26 mouse cellular contexts compared by ENCODE assay signal in genomic region chr1:83059278-83059677, GRCm38 (mm10). TPM values are rescaled to one million over a fixed set of nuclear protein-coding genes. Genes with fewer than 3 reads are reported as not detected.
DNase-seq lines count a peak whose midpoint lies in the region; ATAC-seq and TF ChIP-seq lines count a peak whose summit lies in the region.
"Had no signal": no experiment of that assay in that cellular context is flagged by ENCODE, and none has a peak within 500 bp of the region (broad histone marks: within the 10 kb centered on the region; RNA-seq: fewer than 3 reads in every experiment).

Gene A030005K14Rik, minus strand, starts transcription at chr1:83059378.

- 40% methylated on average over 9 of the region's 9 CpGs for WGBS in heart, postnatal 0 days
- WGBS in small intestine, adult 2 months, result 88% methylated on average over 9 of the region's 9 CpGs

- peaks cover 15% of the 10 kb centered on the region for H3K4me1 ChIP-seq in heart, postnatal 0 days (ENCODE audit: control insufficient read depth, insufficient read depth)
- no peaks in the 10 kb centered on the region; the same call in 1 of the 2 replicates for H3K4me1 ChIP-seq in megakaryocyte, embryonic 14.5 days
- no peaks in the 10 kb centered on the region; the same call in 1 of the 2 replicates for H3K4me1 ChIP-seq in small intestine, adult 2 months (ENCODE audit: control insufficient read depth, insufficient read depth, insufficient read length, low read length)
- H3K4me1 ChIP-seq: embryonic facial prominence, embryonic 10.5 days; embryonic facial prominence, embryonic 12.5 days; forebrain, embryonic 13.5 days had no signal

- no peak within 1 kb of the TSS for H3K27ac ChIP-seq in heart, postnatal 0 days (ENCODE audit: low read depth)
- peak within 1 kb of the TSS; percentile 69; the same call in 1 of the 2 replicates for H3K27ac ChIP-seq in small intestine, adult 2 months (ENCODE audit: insufficient read depth, low read depth, low read length)
- H3K27ac ChIP-seq: embryonic facial prominence, embryonic 10.5 days; embryonic facial prominence, embryonic 12.5 days; forebrain, embryonic 13.5 days; forebrain, embryonic 15.5 days had no signal

- DNase-seq in heart, postnatal 0 days (ENCODE audit: low spot score), result peak; percentile 29
- no peak for DNase-seq in heart, adult 9 months (ENCODE audit: low spot score in 2 of 2)
- DNase-seq in liver, result no peak
- DNase-seq: adrenal gland, adult 8-10 months; adrenal gland, postnatal 14 days; adrenal gland, postnatal 36 days; cerebellum, adult 11-12 months; cerebellum, adult 2 months; cerebellum, adult 9-10 months; cerebellum, postnatal 10 days; cerebellum, postnatal 25 days had no signal

- no peak within 1 kb of the TSS for H3K4me3 ChIP-seq in heart, postnatal 0 days (ENCODE audit: low read depth, low read length)
- H3K4me3 ChIP-seq in megakaryocyte, embryonic 14.5 days (replicated peaks), result peak within 1 kb of the TSS; percentile 77
- no peak within 1 kb of the TSS for H3K4me3 ChIP-seq in small intestine, adult 2 months (ENCODE audit: low read depth, low read length)
- H3K4me3 ChIP-seq: embryonic facial prominence, embryonic 10.5 days; embryonic facial prominence, embryonic 12.5 days; forebrain, embryonic 13.5 days; forebrain, embryonic 15.5 days had no signal

- H3K4me2 ChIP-seq in heart, postnatal 0 days (ENCODE audit: low read depth, low read length), result no peak within 1 kb of the TSS
- H3K4me2 ChIP-seq: embryonic facial prominence, embryonic 12.5 days; forebrain, embryonic 13.5 days; forebrain, embryonic 15.5 days had no signal

- ATAC-seq in heart, postnatal 0 days (ENCODE audit: insufficient read depth, low read depth), result no peak
- ATAC-seq in megakaryocyte, adult 5-6 weeks (ENCODE audit: poor library complexity, severe bottlenecking), result no peak
- ATAC-seq: activated CD4-positive, CD25-positive, alpha-beta regulatory T cell, adult 4 months; forebrain, embryonic 13.5 days; forebrain, embryonic 15.5 days had no signal

- TF ChIP-seq CTCF in heart, postnatal 0 days (IDR thresholded peaks at IDR 0.05; ENCODE audit: low read depth), result no peak
- no peak for TF ChIP-seq CTCF in small intestine, adult 2 months (IDR thresholded peaks at IDR 0.05; ENCODE audit: extremely low read depth, insufficient read length, insufficient replicate concordance, low read depth, low read length)

- no peaks in the 10 kb centered on the region for H3K36me3 ChIP-seq in heart, postnatal 0 days (replicated peaks; ENCODE audit: control insufficient read depth, insufficient read depth, low read length)
- H3K36me3 ChIP-seq in megakaryocyte, embryonic 14.5 days (replicated peaks; ENCODE audit: low read length), result no peaks in the 10 kb centered on the region
- H3K36me3 ChIP-seq in small intestine, adult 2 months (ENCODE audit: control insufficient read depth, insufficient read depth, low read length), result no peaks in the 10 kb centered on the region
- H3K36me3 ChIP-seq: embryonic facial prominence, embryonic 10.5 days; embryonic facial prominence, embryonic 12.5 days; forebrain, embryonic 15.5 days had no signal

- no peaks in the 10 kb centered on the region for H3K9me3 ChIP-seq in heart, postnatal 0 days (replicated peaks; ENCODE audit: control insufficient read depth, low read length)
- H3K9me3 ChIP-seq in megakaryocyte, embryonic 14.5 days, result peaks cover 9% of the 10 kb centered on the region; the same call in 1 of the 2 replicates
- H3K9me3 ChIP-seq: embryonic facial prominence, embryonic 10.5 days; embryonic facial prominence, embryonic 12.5 days; forebrain, embryonic 13.5 days; forebrain, embryonic 15.5 days had no signal

- no peak within 1 kb of the TSS for H3K9ac ChIP-seq in heart, postnatal 0 days (replicated peaks; ENCODE audit: low read depth, low read length)
- H3K9ac ChIP-seq: embryonic facial prominence, embryonic 12.5 days; forebrain, embryonic 13.5 days; forebrain, embryonic 15.5 days had no signal

- H3K27me3 ChIP-seq in heart, postnatal 0 days (ENCODE audit: control insufficient read depth, insufficient read depth, low read length), result no peaks in the 10 kb centered on the region
- H3K27me3 ChIP-seq in megakaryocyte, embryonic 14.5 days (replicated peaks), result no peaks in the 10 kb centered on the region
- no peaks in the 10 kb centered on the region for H3K27me3 ChIP-seq in small intestine, adult 2 months (ENCODE audit: control insufficient read depth, insufficient read depth, low read length)
- H3K27me3 ChIP-seq: embryonic facial prominence, embryonic 12.5 days; forebrain, embryonic 13.5 days; forebrain, embryonic 15.5 days had no signal

- no peak for TF ChIP-seq EP300 in heart, postnatal 0 days (IDR thresholded peaks at IDR 0.05; ENCODE audit: low read depth)

- TF ChIP-seq POLR2A in small intestine, adult 2 months (IDR thresholded peaks at IDR 0.05; ENCODE audit: low read depth, low read length), result no peak

RNA-seq across cellular contexts. Expression of gene A030005K14Rik, which starts in this region (rescaled TPM):
- not detected in 2 replicates for total RNA-seq in heart, postnatal 0 days (2014; rRNA removed; ENCODE audit: low replicate concordance)
- not detected in 2 replicates for polyA plus RNA-seq in heart, postnatal 0 days (2015; fragmentation: Nextera tagmentation; extraction: Ambion mirVana)
- not detected in 2 replicates for polyA plus RNA-seq in megakaryocyte, embryonic 14.5 days (2012; ENCODE audit: insufficient read depth, low replicate concordance)
- total RNA-seq in megakaryocyte, adult 5-6 weeks (2015), result not detected in 2 replicates
- total RNA-seq in megakaryocyte, adult 5-6 weeks (2017), result not detected in 2 replicates
- polyA plus RNA-seq in small intestine, adult 2 months (2012; rRNA removed), result 0.18 TPM in 1 of 2 replicates, not detected in the other
- total RNA-seq: adrenal gland, adult 18-20 months; adrenal gland, adult 8-10 months; adrenal gland, postnatal 14 days; adrenal gland, postnatal 36 days; ES-E14; MEL had no signal
- polyA plus RNA-seq: activated CD4-positive, CD25-positive, alpha-beta regulatory T cell, adult 4 months; C2C12; cerebellum, adult 2 months; cortical plate, adult 2 months; embryonic facial prominence, embryonic 10.5 days; embryonic facial prominence, embryonic 12.5 days; embryonic facial prominence, embryonic 14.5 days; forebrain, embryonic 11.5 days; forebrain, embryonic 13.5 days; forebrain, embryonic 15.5 days had no signal

Comparison
In these comparisons a context has a peak if more than half of its experiments do, and no peak if none do; other contexts are left out.
1. Peak in DNase-seq in heart, postnatal 0 days; RNA of the gene not detected or under 1 TPM.